Mouse (Mus musculus) thymus, adult 2 months (tissue): ENCODE measurements at regions not wholly inside any gene's neighbourhood (a gene's known extent, or its start where the extent isn't known, plus 50 kb on each side); places are given as distances from the start of the nearest gene placed in this dataset.

Experiments
- CTCF ChIP-seq: fragments of 200-500 bp; IDR thresholded peaks from 2 replicates; pipeline ENCODE4 v1.5.1; 2012; ENCODE audit warnings: mild to moderate bottlenecking, control low read depth, low read length, moderate library complexity, borderline replicate concordance; ENCODE audit not compliant: control insufficient read depth, poor library complexity, insufficient read depth; ENCODE audit errors: extremely low read depth
- POLR2A ChIP-seq: fragments of 200-500 bp; IDR thresholded peaks from 2 replicates; pipeline ENCODE4 v1.6.1; 2012; ENCODE audit warnings: mild to moderate bottlenecking, low read length, control low read depth, moderate library complexity; ENCODE audit not compliant: control insufficient read depth, poor library complexity, insufficient read depth; ENCODE audit errors: extremely low read depth

GRCm38 (mm10) chr14:120560987-120561386 lies 82.7 kb downstream of the Rap2a start:
- TF ChIP-seq POLR2A (no peak), CTCF (no peak)
